Mouse (Mus musculus): ENCODE results near the gene Mcm2.

Mcm2 gene

GRCm38 (mm10) chr6:88886417-88886967, 12.1 kb downstream of the Mcm2 start:
- no peak for DNase-seq

GRCm38 (mm10) chr6:88885644-88886416, 12.8 kb downstream of the Mcm2 start:
- DNase-seq = no peak

- DNase-seq = no peak
Observed at GRCm38 (mm10) chr6:88884690-88885089, 13.9 kb downstream of the Mcm2 start.

GRCm38 (mm10) chr6:88884195-88884594, 14.4 kb downstream of the Mcm2 start:
- DNase-seq = no peak

GRCm38 (mm10) chr6:88881334-88881733, 17.2 kb downstream of the Mcm2 start:
- DNase-seq = no peak

GRCm38 (mm10) chr6:88879471-88879870, 19.1 kb downstream of the Mcm2 start:
- DNase-seq = no peak

GRCm38 (mm10) chr6:88874868-88875508, 23.6 kb downstream of the Mcm2 start, which contains the start of gene Podxl2:
Gene Podxl2 (minus strand): TSS chr6:88875044.
- DNase-seq = peak; percentile 70

- DNase-seq = no peak
Observed at GRCm38 (mm10) chr6:88873965-88874867, 24.4 kb downstream of the Mcm2 start.

- DNase-seq = no peak
Observed at GRCm38 (mm10) chr6:88872811-88873210, 25.8 kb downstream of the Mcm2 start.

- DNase-seq = no peak
Observed at GRCm38 (mm10) chr6:88871546-88871945, 27.0 kb downstream of the Mcm2 start.

- no peak for DNase-seq
Observed at GRCm38 (mm10) chr6:88870594-88870993, 28.0 kb downstream of the Mcm2 start.

- DNase-seq = no peak
Observed at GRCm38 (mm10) chr6:88869459-88869858, 29.1 kb downstream of the Mcm2 start.

GRCm38 (mm10) chr6:88865704-88866103, 32.9 kb downstream of the Mcm2 start:
- DNase-seq = no peak

- DNase-seq = peak; percentile 37
Observed at GRCm38 (mm10) chr6:88860914-88861313, 37.7 kb downstream of the Mcm2 start.

GRCm38 (mm10) chr6:88858341-88858740, 40.2 kb downstream of the Mcm2 start:
- no peak for DNase-seq

- no peak for DNase-seq
Observed at GRCm38 (mm10) chr6:88857830-88858229, 40.8 kb downstream of the Mcm2 start.

GRCm38 (mm10) chr6:88857249-88857648, 41.3 kb downstream of the Mcm2 start:
- no peak for DNase-seq

- DNase-seq = peak; percentile 82
Observed at GRCm38 (mm10) chr6:88855636-88856035, 42.9 kb downstream of the Mcm2 start.

GRCm38 (mm10) chr6:88854509-88854908, 44.1 kb downstream of the Mcm2 start:
- DNase-seq = no peak

GRCm38 (mm10) chr6:88850034-88850433, 48.5 kb downstream of the Mcm2 start:
- DNase-seq = no peak

GRCm38 (mm10) chr6:88849270-88849669, 49.3 kb downstream of the Mcm2 start:
- DNase-seq = peak; percentile 54

- DNase-seq = no peak
Observed at GRCm38 (mm10) chr6:88847571-88847970, 51.0 kb downstream of the Mcm2 start.
